Mouse (Mus musculus) urinary bladder, adult 2 months (tissue): Measurements from ENCODE around the gene Sgca. TPM values are rescaled to one million over a fixed set of nuclear protein-coding genes. Genes with fewer than 3 reads are reported as not detected.
"Not testable (repeated sequence)": the region's sequence is repeated elsewhere in the genome, so short reads cannot be mapped to it uniquely, and the experiment has no call there.

Experiments
- DNase-seq: peaks from one replicate; pipeline ENCODE4 v3.0.0; 2022; ENCODE audit warnings: low spot score
- polyA plus RNA-seq: library from polyadenylated mRNA; depleted of rRNA; stranded (reverse); fragments of >200 nt; gene quantifications from 2 replicates; pipeline ENCODE4 v1.2.3, GENCODE M21; 2012

The Sgca gene
- polyA plus RNA-seq, 1 experiment: 69.2 TPM

DNA sequence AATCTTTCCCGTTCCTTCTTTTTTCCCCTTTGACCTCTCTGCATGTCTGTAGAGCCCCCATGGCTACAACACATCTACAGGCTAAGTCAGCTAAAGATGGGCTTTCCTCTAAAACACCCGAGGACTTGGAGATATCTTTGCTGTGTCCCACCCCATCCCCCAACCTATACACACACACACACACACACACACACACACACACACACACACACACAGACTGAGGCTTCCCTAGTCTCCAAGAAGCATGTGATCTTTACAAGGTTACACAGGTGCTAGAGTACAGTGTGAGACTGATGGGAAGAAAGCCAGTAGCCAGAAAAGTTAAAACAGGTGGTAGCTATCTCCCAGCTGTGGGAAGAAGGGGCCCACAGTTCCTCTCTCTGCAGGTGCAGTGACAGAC, 10.3 kb upstream of the Sgca start:
- DNase-seq: no peak

DNA sequence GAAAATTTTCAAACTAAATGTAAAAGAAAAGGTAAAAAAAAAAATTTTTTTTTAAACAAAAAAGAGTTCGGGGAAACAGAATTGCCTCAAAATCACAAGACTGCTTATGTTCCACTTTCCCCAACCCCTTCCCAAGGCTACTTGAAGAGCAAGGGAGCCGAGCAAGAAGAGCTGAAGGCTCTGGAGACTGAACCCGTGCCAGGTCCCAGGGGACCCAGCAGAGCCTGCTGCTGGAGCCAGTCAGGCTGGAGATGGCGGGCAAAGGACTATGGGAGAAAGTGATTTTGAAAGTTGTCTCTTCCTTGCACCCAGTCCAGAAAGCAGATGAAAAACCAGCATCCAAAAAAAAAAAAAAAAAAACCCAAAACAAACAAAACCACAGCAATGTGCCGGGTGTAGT, 9.7 kb upstream of the Sgca start:
- no peak for DNase-seq

GRCm38 (mm10) chr11:94985140-94985539, 9.0 kb upstream of the Sgca start:
- no peak for DNase-seq

DNA sequence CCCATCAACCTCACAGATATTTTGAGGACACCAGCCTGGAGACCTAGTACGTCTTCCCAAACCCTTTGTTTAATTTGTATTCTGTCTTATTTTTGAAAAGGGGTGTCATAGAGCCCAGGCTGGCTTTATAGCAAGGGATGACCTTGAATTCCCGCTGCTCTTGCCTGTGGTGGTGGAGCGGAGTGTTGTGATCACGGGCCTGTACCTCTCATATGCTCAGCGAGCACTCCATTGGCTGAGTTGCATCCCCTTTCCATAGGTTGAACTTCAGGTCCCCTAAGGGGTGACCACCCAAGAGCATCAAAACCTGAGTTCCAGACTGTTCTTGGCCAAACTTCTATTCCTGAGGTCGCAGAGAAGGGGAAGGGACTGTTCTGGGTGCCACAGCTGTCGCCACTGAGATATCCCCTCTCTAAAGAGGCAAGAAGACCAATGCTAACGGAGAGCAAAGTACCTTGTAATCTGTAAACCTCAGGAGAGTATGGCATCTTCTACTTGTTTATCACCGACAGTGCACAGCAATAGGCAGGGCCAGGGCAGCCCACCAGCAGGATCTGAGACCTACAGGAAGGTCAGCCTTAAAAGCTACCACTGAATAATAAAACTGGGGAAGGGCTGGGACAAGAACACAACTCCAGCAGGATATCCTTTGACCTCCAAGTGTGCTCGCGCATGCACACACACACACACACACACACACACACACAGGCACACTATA, 3.5 kb upstream of the Sgca start:
- no peak for DNase-seq

DNA sequence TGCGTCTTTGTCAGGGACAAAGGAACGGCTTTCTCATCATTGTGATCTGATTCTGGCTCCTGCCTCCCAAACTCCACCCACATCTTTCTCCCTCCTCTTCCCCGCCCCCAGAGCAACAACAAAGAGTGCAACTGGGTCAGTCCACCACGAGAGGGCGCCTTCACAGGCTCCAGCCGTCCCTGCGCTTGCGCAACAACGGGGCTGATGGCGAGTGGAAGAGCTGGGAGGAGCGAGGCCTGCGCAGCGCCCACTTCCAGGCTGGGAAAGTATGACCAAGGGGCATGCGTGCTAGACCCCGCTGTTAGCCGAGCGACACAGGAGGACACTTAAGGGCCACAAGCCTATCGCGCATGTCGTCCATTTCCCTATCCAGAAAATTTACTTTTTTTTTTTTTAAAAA, 2.8 kb upstream of the Sgca start:
- DNase-seq: peak; percentile 89

- DNase-seq: no peak
Observed at GRCm38 (mm10) chr11:94978178-94978915, 2.2 kb upstream of the Sgca start.

- DNase-seq: no peak
Observed at GRCm38 (mm10) chr11:94974951-94975350, 1.2 kb downstream of the Sgca start.

DNA sequence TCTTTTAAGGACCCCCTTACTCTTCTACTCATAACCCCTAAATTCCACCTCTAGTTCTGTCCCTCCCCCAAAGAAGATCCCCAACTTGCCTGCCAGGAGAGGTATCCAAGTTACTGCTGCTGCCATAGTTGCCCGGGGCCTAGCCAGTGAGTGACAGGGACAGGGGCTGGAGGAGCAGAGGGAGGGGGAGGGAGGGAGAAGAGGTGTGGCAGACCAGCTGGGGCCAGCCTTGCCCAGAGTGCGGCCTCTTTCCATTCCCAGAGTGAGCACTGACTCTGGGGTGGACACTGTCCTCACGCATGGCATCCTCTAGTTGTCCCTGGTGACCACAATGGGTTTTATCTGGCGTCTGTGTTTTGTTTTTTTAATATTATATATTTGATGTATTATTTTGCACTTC, 2.8 kb downstream of the Sgca start:
- DNase-seq: no peak

DNA sequence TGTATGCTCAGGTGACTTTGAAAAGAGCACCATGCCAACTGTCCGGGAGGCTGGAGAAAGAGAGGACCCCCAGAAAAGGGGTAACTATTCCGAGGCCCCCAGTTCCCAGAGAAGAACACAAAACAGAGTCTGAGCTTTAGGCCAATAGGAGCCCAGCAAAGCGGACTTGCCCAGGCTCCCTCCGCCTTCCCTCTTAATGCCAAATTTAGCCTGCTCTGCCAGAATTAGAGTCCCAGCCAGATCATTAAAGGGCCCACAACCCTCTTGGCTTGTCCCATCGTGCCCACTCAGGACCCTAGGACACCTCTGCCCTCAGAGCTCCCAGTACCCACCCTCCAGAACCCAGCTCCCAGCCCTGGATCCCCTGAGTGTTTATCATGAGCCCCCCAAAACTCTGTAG, 3.2 kb downstream of the Sgca start:
- DNase-seq: no peak

GRCm38 (mm10) chr11:94971895-94972615, 4.1 kb downstream of the Sgca start:
- no peak for DNase-seq

GRCm38 (mm10) chr11:94970210-94970943, 5.8 kb downstream of the Sgca start:
- DNase-seq: no peak

DNA sequence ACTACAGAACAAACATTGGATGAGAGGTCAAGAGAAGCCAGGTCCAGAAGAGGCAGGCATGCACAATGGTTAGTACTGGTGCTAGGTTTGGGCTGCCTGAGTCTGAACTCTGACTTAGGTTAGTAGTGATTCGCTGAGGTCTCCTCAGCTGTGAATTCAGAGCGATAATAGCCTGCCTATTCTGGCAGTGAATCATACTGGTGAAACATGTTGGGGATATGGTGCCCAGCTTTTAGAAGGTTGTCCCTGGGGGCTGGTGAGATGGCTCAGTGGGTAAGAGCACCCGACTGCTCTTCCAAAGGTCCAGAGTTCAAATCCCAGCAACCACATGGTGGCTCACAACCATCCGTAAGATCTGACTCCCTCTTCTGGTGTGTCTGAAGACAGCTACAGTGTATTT, 6.4 kb downstream of the Sgca start:
- not testable (repeated sequence) for DNase-seq

- no peak for DNase-seq
Observed at GRCm38 (mm10) chr11:94968187-94968586, 7.9 kb downstream of the Sgca start.

DNA sequence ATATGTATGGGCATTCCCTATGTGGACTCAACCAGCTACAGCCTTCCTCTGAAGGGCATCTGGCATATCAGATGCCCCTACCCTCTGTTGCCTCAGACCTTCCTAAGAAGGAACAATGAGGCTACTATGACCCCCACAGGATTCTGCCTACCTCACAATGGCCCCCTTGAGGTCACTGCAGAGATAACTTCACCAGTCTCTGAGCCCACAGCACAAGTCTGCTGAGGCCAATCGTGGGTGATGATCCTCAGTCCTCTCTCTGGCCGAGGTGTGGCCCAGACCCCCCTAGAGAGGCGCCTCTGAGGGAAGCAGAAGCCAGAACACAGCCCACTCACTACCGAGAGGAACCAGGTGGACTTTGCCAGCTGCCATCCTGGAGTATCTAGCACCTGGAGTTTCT, 8.7 kb downstream of the Sgca start, which contains the start of gene Hils1:
TSS of gene Hils1 (plus strand) at position 175 of the 400 bp plus-strand sequence.
- DNase-seq: no peak

DNA sequence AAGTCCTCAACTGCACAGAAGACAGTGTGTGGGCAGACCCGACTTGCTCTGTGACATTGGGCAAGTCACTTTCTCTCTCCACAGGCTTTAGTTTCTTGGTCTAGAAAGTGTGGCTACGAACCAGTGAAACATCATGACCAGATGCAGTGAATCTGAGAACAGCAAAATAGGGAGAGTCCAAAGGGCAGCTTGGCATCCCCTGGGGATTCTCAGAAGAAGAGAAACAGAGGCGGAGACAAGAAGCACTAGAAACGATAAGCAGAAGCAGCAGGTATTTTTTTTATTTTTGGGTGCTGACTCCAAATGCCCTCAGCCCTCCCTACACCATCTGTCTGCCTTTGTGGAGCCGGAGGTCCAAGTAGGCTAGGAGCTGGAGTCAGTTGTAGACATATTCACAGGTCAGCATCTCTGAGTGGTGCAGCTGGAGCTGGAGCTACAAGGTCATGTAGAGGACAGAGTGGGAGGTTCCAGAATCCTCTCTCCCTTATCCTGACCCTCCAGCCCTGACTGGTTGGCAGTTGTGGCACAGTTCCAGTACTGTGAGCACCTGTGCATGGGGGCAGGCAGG, 13.5 kb downstream of the Sgca start:
- no peak for DNase-seq

DNA sequence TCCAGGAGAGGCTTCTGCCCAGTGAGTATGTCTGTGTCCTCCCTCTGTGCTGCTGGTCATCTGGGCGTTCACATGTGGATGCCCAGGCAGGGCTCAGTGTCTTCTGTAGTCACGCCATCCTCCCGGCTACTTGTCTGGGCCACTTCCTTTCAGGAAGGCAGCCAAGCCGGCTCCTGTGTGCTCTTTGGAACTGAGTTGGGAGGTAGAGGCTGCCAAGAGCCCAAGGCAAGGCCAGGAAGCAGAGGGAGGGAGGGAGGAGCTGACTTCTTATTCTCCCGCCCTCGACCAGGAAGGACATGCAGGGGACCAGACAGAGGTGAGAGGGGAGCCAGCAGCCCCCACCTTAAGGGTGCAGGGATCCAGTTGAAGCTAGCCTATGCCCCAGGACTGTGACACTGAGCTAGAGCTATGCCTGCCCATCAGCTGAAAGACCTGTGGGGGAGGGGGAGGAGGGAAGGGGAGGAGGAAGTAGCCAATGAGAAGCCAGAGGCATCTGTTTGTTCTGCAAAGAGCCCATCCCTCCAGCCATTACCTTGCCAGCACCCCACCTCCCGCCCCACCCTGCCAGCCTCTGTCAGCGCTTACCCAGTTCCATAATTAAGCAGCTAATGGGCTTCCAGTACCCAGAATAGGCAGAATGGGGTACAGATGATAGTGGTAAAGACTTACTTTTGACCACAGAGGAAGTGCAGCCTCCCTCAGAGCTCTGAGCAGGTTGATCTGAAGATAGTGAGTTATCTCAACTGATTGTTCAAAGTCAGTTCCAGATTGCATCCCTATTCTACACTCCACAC, 17.9 kb downstream of the Sgca start:
- DNase-seq: no peak

- no peak for DNase-seq
Observed at GRCm38 (mm10) chr11:94957693-94958064, 18.4 kb downstream of the Sgca start.

GRCm38 (mm10) chr11:94955103-94955502, 21.0 kb downstream of the Sgca start:
- DNase-seq: no peak

- DNase-seq: no peak
Observed at GRCm38 (mm10) chr11:94952169-94952568, 24.0 kb downstream of the Sgca start.

DNA sequence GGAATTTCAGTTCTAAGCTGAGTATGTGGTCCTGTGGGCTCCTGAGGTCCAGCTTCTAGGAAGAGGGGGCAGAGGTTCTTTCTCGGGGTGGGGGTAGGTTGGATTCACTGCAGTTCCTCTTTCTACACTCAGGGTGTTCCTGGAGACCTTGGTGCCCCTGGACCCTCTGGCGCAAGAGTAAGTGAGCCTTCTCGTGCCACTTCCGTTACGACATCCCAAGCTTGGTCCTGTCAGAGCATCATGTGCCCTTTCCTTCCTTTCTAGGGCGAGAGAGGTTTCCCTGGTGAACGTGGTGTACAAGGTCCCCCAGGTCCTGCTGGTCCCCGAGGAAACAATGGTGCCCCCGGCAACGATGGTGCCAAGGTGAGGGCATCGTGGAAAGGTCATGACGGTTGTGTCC, 30.9 kb downstream of the Sgca start:
- DNase-seq: no peak

DNA sequence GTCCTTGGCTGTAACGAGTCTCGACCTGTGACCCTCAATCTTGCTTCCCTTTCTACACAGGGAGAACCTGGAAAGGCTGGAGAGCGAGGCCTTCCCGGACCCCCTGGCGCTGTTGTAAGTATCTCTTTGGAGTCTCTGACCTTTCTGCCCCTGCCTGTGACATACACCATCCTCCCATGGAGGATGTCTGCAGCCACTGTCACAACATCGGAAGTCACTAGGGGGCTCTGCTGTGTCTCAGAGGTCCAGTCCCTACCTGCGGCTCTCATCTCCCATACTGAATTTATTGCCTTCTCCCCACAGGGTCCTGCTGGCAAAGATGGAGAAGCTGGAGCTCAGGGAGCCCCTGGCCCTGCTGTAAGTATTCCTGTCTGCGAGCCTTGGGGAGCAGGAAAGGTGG, 31.8 kb downstream of the Sgca start:
- DNase-seq: no peak
